Mouse (Mus musculus) erythroblast, embryonic 14.5 days (primary cell): ENCODE results near the gene Pimreg.

ENCODE experiments used
- GATA1 ChIP-seq: IDR thresholded peaks from 2 replicates; pipeline ENCODE4 v1.6.1; 2012; ENCODE audit warnings: low read length, inconsistent platforms, mixed read lengths
- TAL1 ChIP-seq: IDR thresholded peaks from 3 replicates; pipeline ENCODE4 v1.6.1; 2012; ENCODE audit warnings: low read length, inconsistent platforms, mixed read lengths

DNA sequence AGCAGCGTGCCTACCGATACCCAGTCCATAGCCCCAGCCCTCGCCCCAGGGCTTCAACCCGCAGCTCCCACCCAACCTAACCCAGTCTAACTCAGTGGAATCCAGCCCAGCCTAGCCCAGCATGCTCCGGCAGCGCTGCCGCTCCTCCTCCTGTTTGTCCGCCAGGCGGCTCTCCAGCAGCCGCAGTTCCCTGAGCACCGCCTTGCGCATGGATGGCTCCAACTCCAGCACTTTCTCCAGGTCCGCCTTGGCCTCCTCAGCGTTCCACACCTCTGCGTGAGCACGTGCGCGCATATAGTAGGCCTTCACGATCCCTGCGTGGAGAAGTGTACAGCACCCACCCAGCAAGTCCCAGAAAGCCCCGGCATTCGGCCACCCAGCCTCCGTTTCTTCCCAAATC lies 12.7 kb upstream of the Pimreg start:
- TF ChIP-seq GATA1 (no peak), TAL1 (no peak)
